Mouse (Mus musculus) adrenal gland, adult (tissue): ENCODE measurements around the gene Rbm25.
"Not testable (repeated sequence)": the region's sequence is repeated elsewhere in the genome, so short reads cannot be mapped to it uniquely, and the experiment has no call there.

Experiments
- DNase-seq, 2 experiments: peaks; one replicate each; pipeline ENCODE4 v3.0.0; 2022 to 2023; ENCODE audit warnings: low spot score in 1 of 2; ENCODE audit not compliant: inconsistent age in 2 of 2

Rbm25 gene

GRCm38 (mm10) chr12:83630936-83631335 is at the start of gene Rbm25:
Gene Rbm25 (plus strand): TSS chr12:83631236.
- DNase-seq: not testable (repeated sequence)

GRCm38 (mm10) chr12:83582106-83582505 is 48.9 kb upstream of the Rbm25 start:
- DNase-seq: no peak

- DNase-seq: no peak
Measured at GRCm38 (mm10) chr12:83582747-83583146, 48.3 kb upstream of the Rbm25 start.

GRCm38 (mm10) chr12:83586628-83587027 is 44.4 kb upstream of the Rbm25 start:
- peak in 1 of 2 experiments; percentile 58 for DNase-seq

GRCm38 (mm10) chr12:83591754-83592501 is 39.1 kb upstream of the Rbm25 start:
- peak in 1 of 2 experiments; percentile 71 for DNase-seq

- no peak for DNase-seq
Measured at GRCm38 (mm10) chr12:83594454-83595040, 36.5 kb upstream of the Rbm25 start.

- DNase-seq: peak in 1 of 2 experiments; percentile 60
Measured at GRCm38 (mm10) chr12:83596191-83596954, 34.7 kb upstream of the Rbm25 start.

GRCm38 (mm10) chr12:83597025-83597501 is 34.0 kb upstream of the Rbm25 start, which contains the start of gene Zfyve1:
Gene Zfyve1 (minus strand): TSS chr12:83597222.
- DNase-seq: peak; percentile 97 to 98

GRCm38 (mm10) chr12:83597881-83598280 is 33.2 kb upstream of the Rbm25 start:
- no peak for DNase-seq

GRCm38 (mm10) chr12:83602285-83602684 is 28.8 kb upstream of the Rbm25 start:
- DNase-seq: no peak

GRCm38 (mm10) chr12:83606411-83606810 is 24.6 kb upstream of the Rbm25 start:
- not testable (repeated sequence) for DNase-seq

- DNase-seq: no peak
Measured at GRCm38 (mm10) chr12:83617261-83617660, 13.8 kb upstream of the Rbm25 start.

GRCm38 (mm10) chr12:83618981-83619380 is 12.1 kb upstream of the Rbm25 start:
- DNase-seq: no peak

- DNase-seq: not testable (repeated sequence)
Measured at GRCm38 (mm10) chr12:83620694-83621093, 10.3 kb upstream of the Rbm25 start.

GRCm38 (mm10) chr12:83622031-83622755 is 8.8 kb upstream of the Rbm25 start:
- DNase-seq: no peak

- DNase-seq: no peak
Measured at GRCm38 (mm10) chr12:83624321-83624720, 6.7 kb upstream of the Rbm25 start.

- DNase-seq: peak; percentile 97 to 99
Measured at GRCm38 (mm10) chr12:83631743-83632679, 975 bp downstream of the Rbm25 start.

GRCm38 (mm10) chr12:83632680-83633025 is 1.6 kb downstream of the Rbm25 start:
- peak; percentile 66 to 88 for DNase-seq

GRCm38 (mm10) chr12:83633807-83634206 is 2.8 kb downstream of the Rbm25 start:
- DNase-seq: no peak

GRCm38 (mm10) chr12:83641233-83641632 is 10.2 kb downstream of the Rbm25 start:
- no peak for DNase-seq
